Mouse (Mus musculus) neural tube, embryonic 11.5 days (tissue): ENCODE results near the gene Pbsn. TPM values are rescaled to one million over a fixed set of nuclear protein-coding genes. Genes with fewer than 3 reads are reported as not detected.

Experiments
- ATAC-seq: fragments of 200-750 bp; cut with Nextera tagmentation; 2 replicates; pipeline ENCODE4 v1.8.0; 2017; ENCODE audit warnings: moderate number of reproducible peaks, mild to moderate bottlenecking, moderate TSS enrichment, moderate library complexity; ENCODE audit not compliant: insufficient read depth, low FRiP score, low TSS enrichment
- DNase-seq: peaks from one replicate; pipeline ENCODE4 v3.0.0-alpha.2; 2015; ENCODE audit warnings: low spot score
- H3K27ac ChIP-seq: fragments of 300-500 bp; sonication (generic); 2 replicates; pipeline ENCODE4 v1.5.1; 2014; ENCODE audit warnings: low read depth, mild to moderate bottlenecking, low read length
- H3K27me3 ChIP-seq: fragments of 300-500 bp; sonication (generic); 2 replicates; pipeline ENCODE4 v1.6.1; 2014; ENCODE audit warnings: mild to moderate bottlenecking, low read length, mixed read lengths; ENCODE audit not compliant: control insufficient read depth, insufficient read depth
- H3K36me3 ChIP-seq: fragments of 300-500 bp; sonication (generic); 2 replicates; pipeline ENCODE4 v1.6.1; 2014; ENCODE audit warnings: mild to moderate bottlenecking, low read length, moderate library complexity, mixed read lengths; ENCODE audit not compliant: control insufficient read depth, insufficient read depth
- H3K4me1 ChIP-seq: fragments of 300-500 bp; sonication (generic); 2 replicates; pipeline ENCODE4 v1.6.1; 2014; ENCODE audit warnings: low read length, mixed read lengths; ENCODE audit not compliant: control insufficient read depth, insufficient read depth
- H3K4me2 ChIP-seq: fragments of 300-500 bp; sonication (generic); 2 replicates; pipeline ENCODE4 v1.6.1; 2014; ENCODE audit warnings: low read depth, mild to moderate bottlenecking, moderate library complexity
- H3K4me3 ChIP-seq: fragments of 300-500 bp; sonication (generic); 2 replicates; pipeline ENCODE4 v1.5.1; 2014; ENCODE audit warnings: low read depth, low read length
- H3K9ac ChIP-seq: fragments of 300-500 bp; sonication (generic); 2 replicates; pipeline ENCODE4 v1.6.1; 2014; ENCODE audit warnings: mild to moderate bottlenecking, low read length
- H3K9me3 ChIP-seq: fragments of 300-500 bp; sonication (generic); 2 replicates; pipeline ENCODE4 v1.6.1; 2016; ENCODE audit warnings: low read length; ENCODE audit not compliant: control insufficient read depth
- WGBS: fragments of 180-500 bp; shearing (Covaris S2); extraction: QIAGEN DNeasy Blood & Tissue Kit; methylation state at CpG from one replicate; pipeline ENCODE4 v1.1.7; 2014; 5-methylcytosine and 5-hydroxymethylcytosine counted together
- polyA plus RNA-seq: library from polyadenylated mRNA; unstranded; fragments of >200 nt; fragmentation: Nextera tagmentation; extraction: Ambion mirVana; gene quantifications from 2 replicates; pipeline ENCODE4 v1.2.1, GENCODE M21; 2014

Gene Pbsn
- polyA plus RNA-seq, 1 experiment from 2014 or later: not detected

- no peak overlapping the region for H3K4me3 ChIP-seq
- no peaks in the 10 kb centered on the region for H3K36me3 ChIP-seq
- H3K27me3 ChIP-seq: no peaks in the 10 kb centered on the region
- no peak overlapping the region for H3K27ac ChIP-seq
- H3K4me2 ChIP-seq: no peak overlapping the region
- DNase-seq: no peak
- no peaks in the 10 kb centered on the region for H3K4me1 ChIP-seq
- H3K9ac ChIP-seq: no peak overlapping the region
- H3K9me3 ChIP-seq: no peaks in the 10 kb centered on the region
- ATAC-seq: no peak
Observed at GRCm38 (mm10) chrX:77797801-77798200, 55.6 kb downstream of the Pbsn start.

DNA sequence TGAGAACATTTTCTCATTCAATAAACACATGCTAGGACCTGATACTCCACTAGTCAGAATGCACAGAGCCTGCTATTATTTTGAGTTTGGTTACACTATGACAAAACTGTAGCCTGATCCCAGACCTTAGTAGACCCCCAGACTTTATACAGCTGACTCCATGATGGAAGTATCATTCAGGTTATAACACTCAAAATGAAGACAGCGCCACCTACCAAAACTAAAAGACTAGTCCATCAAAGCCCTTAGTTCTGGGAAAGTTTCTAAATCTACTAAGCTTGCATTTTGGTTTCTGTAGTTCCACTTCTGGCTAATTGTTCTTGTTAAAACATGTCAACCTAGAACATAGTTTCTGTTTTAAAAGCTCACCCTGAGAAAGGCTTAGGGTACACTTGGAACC, 56.5 kb downstream of the Pbsn start:
- no peak for ATAC-seq
- DNase-seq: no peak
- 68% methylated on average over 1 of the region's 1 CpGs for WGBS
- no peaks in the 10 kb centered on the region for H3K36me3 ChIP-seq
- H3K27ac ChIP-seq: no peak overlapping the region
- H3K4me3 ChIP-seq: no peak overlapping the region; the same call in 1 of the 2 replicates
- no peak overlapping the region for H3K9ac ChIP-seq
- no peaks in the 10 kb centered on the region for H3K9me3 ChIP-seq
- no peaks in the 10 kb centered on the region for H3K4me1 ChIP-seq
- H3K27me3 ChIP-seq: no peaks in the 10 kb centered on the region
- H3K4me2 ChIP-seq: no peak overlapping the region; the same call in 1 of the 2 replicates

GRCm38 (mm10) chrX:77796238-77796835, 57.1 kb downstream of the Pbsn start, which contains the start of gene Prkx:
TSS of gene Prkx (minus strand) at chrX:77796278.
- Histone ChIP-seq H3K4me3 (peak within 1 kb of the TSS; percentile 57), H3K27me3 (no peaks in the 10 kb centered on the region), H3K9ac (peak within 1 kb of the TSS; percentile 59), H3K4me1 (no peaks in the 10 kb centered on the region), H3K36me3 (no peaks in the 10 kb centered on the region), H3K27ac (no peak within 1 kb of the TSS), H3K9me3 (no peaks in the 10 kb centered on the region), H3K4me2 (peak within 1 kb of the TSS; percentile 47)
- WGBS: 28% methylated on average over 18 of the region's 19 CpGs
- peak; percentile 76 for ATAC-seq
- no peak for DNase-seq

DNA sequence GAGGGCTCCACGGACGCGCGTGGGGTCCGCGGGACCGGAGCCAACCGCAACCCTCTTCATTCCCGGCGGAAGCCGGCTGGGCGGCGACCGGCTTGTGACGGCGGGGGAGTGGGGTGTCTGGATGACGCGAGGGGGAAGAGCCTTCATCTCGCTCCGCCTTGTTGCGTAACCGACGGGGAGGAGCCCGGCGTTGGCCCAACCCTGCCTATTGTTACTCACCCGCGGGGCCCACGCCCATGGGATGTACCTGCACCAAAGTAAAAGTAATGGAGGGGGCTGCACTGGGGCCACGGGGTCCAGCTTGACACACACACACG, 57.6 kb downstream of the Pbsn start:
- H3K4me3 ChIP-seq: peak overlapping the region; percentile 57
- ATAC-seq (peak; percentile 95), DNase-seq (peak; percentile 86)
- H3K27ac ChIP-seq: no peak overlapping the region
- H3K9me3 ChIP-seq: no peaks in the 10 kb centered on the region
- H3K4me1 ChIP-seq: no peaks in the 10 kb centered on the region
- peak overlapping the region; percentile 47 for H3K4me2 ChIP-seq
- H3K9ac ChIP-seq: peak overlapping the region; percentile 59
- H3K27me3 ChIP-seq: no peaks in the 10 kb centered on the region
- WGBS: 4% methylated on average over 11 of the region's 30 CpGs
- no peaks in the 10 kb centered on the region for H3K36me3 ChIP-seq

- ATAC-seq: peak; percentile 74
- Histone ChIP-seq H3K27ac (no peak overlapping the region), H3K4me3 (peak overlapping the region; percentile 57), H3K4me1 (no peaks in the 10 kb centered on the region), H3K27me3 (no peaks in the 10 kb centered on the region), H3K9ac (peak overlapping the region; percentile 59), H3K4me2 (peak overlapping the region; percentile 47), H3K36me3 (no peaks in the 10 kb centered on the region), H3K9me3 (no peaks in the 10 kb centered on the region)
- WGBS: 22% methylated on average over 60 of the region's 61 CpGs
- peak; percentile 27 for DNase-seq
Observed at GRCm38 (mm10) chrX:77794962-77795857, 58.2 kb downstream of the Pbsn start.

GRCm38 (mm10) chrX:77788675-77789074, 64.7 kb downstream of the Pbsn start:
- Histone ChIP-seq H3K36me3 (no peaks in the 10 kb centered on the region), H3K4me1 (no peaks in the 10 kb centered on the region)

More at GRCm38 (mm10) chrX:77788675-77789074, 64.7 kb downstream of the Pbsn start:
- H3K9me3 ChIP-seq: no peaks in the 10 kb centered on the region
- no peak for DNase-seq
- ATAC-seq: no peak
- no peak overlapping the region for H3K9ac ChIP-seq
- no peak overlapping the region for H3K27ac ChIP-seq
- no peaks in the 10 kb centered on the region for H3K27me3 ChIP-seq
- H3K4me2 ChIP-seq: no peak overlapping the region
- H3K4me3 ChIP-seq: no peak overlapping the region
- 90% methylated on average over 3 of the region's 3 CpGs for WGBS

Other genes starting within 250 kb of the Pbsn start
- 19.6 and 21.5 TPM in 2 replicates for gene Prkx, start 57.3 kb downstream of the Pbsn start, polyA plus RNA-seq
- not detected in 2 replicates for gene Gm14744, start 11.1 kb upstream of the Pbsn start, polyA plus RNA-seq
- gene 5430402E10Rik, start 71.4 kb upstream of the Pbsn start, polyA plus RNA-seq: not detected in 2 replicates
- not detected in 2 replicates for gene Obp1a, start 237.8 kb upstream of the Pbsn start, polyA plus RNA-seq